Mouse (Mus musculus): ENCODE results near the gene Zfp352. TPM values are rescaled to one million over a fixed set of nuclear protein-coding genes. Genes with fewer than 3 reads are reported as not detected.
"Not testable (repeated sequence)": the region's sequence is repeated elsewhere in the genome, so short reads cannot be mapped to it uniquely, and the experiment has no call there.

The Zfp352 gene
- total RNA-seq (2017): not detected in 3 replicates

GRCm38 (mm10) chr4:90218520-90218919 is at the start of gene Zfp352:
TSS of gene Zfp352 (plus strand) at chr4:90218820.
- ATAC-seq (replicated peaks; ENCODE audit: insufficient number of reproducible peaks, low FRiP score, low TSS enrichment, poor library complexity, severe bottlenecking): no peak

- ATAC-seq (replicated peaks; ENCODE audit: insufficient number of reproducible peaks, low FRiP score, low TSS enrichment, poor library complexity, severe bottlenecking): no peak
These were observed 47.6 kb upstream of the Zfp352 start for GRCm38 (mm10) chr4:90170890-90171483.

- no peak for ATAC-seq (replicated peaks; ENCODE audit: insufficient number of reproducible peaks, low FRiP score, low TSS enrichment, poor library complexity, severe bottlenecking)
These were observed 44.6 kb upstream of the Zfp352 start for GRCm38 (mm10) chr4:90174036-90174435.

- ATAC-seq (replicated peaks; ENCODE audit: insufficient number of reproducible peaks, low FRiP score, low TSS enrichment, poor library complexity, severe bottlenecking): no peak
These were observed 15.2 kb upstream of the Zfp352 start for GRCm38 (mm10) chr4:90203421-90203820.

GRCm38 (mm10) chr4:90211475-90211874 is 7.1 kb upstream of the Zfp352 start:
- no peak for ATAC-seq (replicated peaks; ENCODE audit: insufficient number of reproducible peaks, low FRiP score, low TSS enrichment, poor library complexity, severe bottlenecking)

GRCm38 (mm10) chr4:90212076-90212475 is 6.5 kb upstream of the Zfp352 start:
- no peak for ATAC-seq (replicated peaks; ENCODE audit: insufficient number of reproducible peaks, low FRiP score, low TSS enrichment, poor library complexity, severe bottlenecking)

GRCm38 (mm10) chr4:90235646-90236045 is 17.0 kb downstream of the Zfp352 start:
- not testable (repeated sequence) for ATAC-seq (replicated peaks; ENCODE audit: insufficient number of reproducible peaks, low FRiP score, low TSS enrichment, poor library complexity, severe bottlenecking)

- no peak for ATAC-seq (replicated peaks; ENCODE audit: insufficient number of reproducible peaks, low FRiP score, low TSS enrichment, poor library complexity, severe bottlenecking)
These were observed 51.2 kb downstream of the Zfp352 start for GRCm38 (mm10) chr4:90269781-90270180.
